Mouse (Mus musculus): ENCODE data around the gene Glul.

Gene Glul

DNA sequence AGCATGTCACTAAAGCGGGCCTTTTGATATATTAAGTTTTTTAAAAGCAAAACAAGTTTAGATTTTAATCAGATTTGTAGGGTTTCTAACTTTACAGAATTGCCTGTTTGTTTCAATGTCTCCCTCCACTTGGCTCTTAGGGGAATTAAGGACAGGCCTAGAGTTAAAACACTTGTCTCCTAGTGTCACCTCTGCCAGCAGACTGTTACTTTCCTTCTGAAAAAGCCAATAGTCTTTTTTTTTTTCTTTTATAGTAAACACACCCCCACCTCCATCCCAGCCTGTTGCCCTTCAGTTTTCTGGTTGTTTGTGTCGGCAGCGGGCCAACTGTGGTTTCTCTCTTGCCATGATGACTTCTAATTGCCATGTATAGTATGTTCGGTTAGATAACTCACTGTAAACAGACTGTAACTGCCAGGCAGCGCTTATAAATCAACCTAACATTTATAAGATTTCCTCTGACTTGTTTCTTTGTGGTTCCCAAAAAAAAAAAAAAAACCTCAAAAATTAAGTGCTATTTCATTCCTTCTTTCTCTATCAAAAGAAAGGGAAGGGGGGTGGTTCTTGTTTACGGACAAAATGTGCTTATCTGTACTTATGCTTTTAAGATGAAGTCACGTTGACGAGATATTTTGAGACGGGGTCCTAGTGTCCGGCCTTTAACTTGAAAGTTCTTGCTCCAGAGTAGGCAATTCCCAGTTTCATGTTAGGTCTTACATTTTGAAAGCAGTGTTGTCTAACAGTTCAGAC lies 9.6 kb downstream of the Glul start:
- in situ Hi-C loops (cut with MboI, MseI): no loop called here

GRCm38 (mm10) chr1:153909963-153910291 lies 10.2 kb downstream of the Glul start:
- in situ Hi-C loops (cut with MboI, MseI): no loop called here

GRCm38 (mm10) chr1:153910423-153910822 lies 10.7 kb downstream of the Glul start:
- in situ Hi-C loops (cut with MboI, MseI): no loop called here

GRCm38 (mm10) chr1:153911276-153911795 lies 11.6 kb downstream of the Glul start:
- in situ Hi-C loops (cut with MboI, MseI): no loop called here

GRCm38 (mm10) chr1:153913869-153914268 lies 14.1 kb downstream of the Glul start:
- in situ Hi-C loops (cut with MboI, MseI): no loop called here

- in situ Hi-C loops (cut with MboI, MseI): no loop called here
These were observed 18.9 kb downstream of the Glul start for GRCm38 (mm10) chr1:153918521-153919206.

DNA sequence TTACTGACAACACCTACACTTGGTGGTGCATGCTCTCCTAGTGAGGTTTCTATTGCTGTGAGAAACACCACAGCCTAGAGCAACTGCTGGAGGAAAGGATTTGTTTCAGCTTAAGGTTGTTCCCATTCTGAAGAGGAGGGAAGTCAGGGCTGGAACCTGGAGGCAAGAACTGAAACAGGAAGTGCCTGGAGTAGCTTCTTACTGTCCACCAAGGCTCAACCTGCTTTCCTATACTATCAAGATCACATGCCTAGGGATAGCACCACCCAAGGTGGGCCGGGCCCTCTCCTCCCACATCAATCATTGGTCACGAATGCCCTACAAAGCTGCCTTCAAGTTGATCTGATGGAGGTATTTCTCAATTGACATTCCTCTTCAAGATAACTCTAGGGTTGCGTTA lies 21.9 kb downstream of the Glul start:
- in situ Hi-C loops (cut with MboI, MseI): no loop called here

DNA sequence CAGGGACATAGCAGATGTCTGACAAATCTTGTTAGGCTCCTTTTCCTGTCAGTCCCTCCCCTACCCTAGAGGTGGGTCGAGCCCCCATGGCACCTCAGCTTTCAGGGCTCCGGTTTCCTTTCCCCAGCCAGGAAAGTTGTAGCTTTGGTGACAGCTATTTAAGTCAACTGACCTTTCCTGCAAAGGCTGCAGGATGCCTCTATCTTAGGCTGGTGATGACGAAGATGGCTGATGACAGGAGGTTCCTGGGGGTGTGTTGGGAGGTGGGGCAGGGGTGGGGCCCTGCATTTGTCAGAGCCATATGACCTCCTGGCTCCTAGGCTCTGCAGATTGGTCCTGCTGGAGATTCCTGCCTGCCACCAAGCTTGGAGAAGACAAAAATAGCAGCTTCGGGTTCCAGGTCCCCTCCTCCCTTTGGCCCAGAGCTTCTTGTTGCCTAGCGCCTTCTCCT lies 22.9 kb downstream of the Glul start:
- in situ Hi-C loops (cut with MboI, MseI): no loop called here

GRCm38 (mm10) chr1:153924395-153925385 lies 24.9 kb downstream of the Glul start:
- in situ Hi-C loops (cut with MboI, MseI): loop anchor here (25.0 kb wide), 1 partner anchor 563 kb away; no protein-coding TSS in a partner anchor

- in situ Hi-C loops (cut with MboI, MseI): loop anchor here (25.0 kb wide), 1 partner anchor 557 kb away; no protein-coding TSS in a partner anchor
These were observed 30.7 kb downstream of the Glul start for GRCm38 (mm10) chr1:153930431-153930830.

- in situ Hi-C loops (cut with MboI, MseI): loop anchor here (25.0 kb wide), 1 partner anchor 554 kb away; no protein-coding TSS in a partner anchor
These were observed 34.0 kb downstream of the Glul start for GRCm38 (mm10) chr1:153933772-153934171.

GRCm38 (mm10) chr1:153935844-153936380 lies 36.2 kb downstream of the Glul start:
- in situ Hi-C loops (cut with MboI, MseI): loop anchor here (25.0 kb wide), 1 partner anchor 551 kb away; no protein-coding TSS in a partner anchor

GRCm38 (mm10) chr1:153937025-153937424 lies 37.3 kb downstream of the Glul start:
- in situ Hi-C loops (cut with MboI, MseI): loop anchor here (25.0 kb wide), 1 partner anchor 550 kb away; no protein-coding TSS in a partner anchor

- in situ Hi-C loops (cut with MboI, MseI): loop anchor here (25.0 kb wide), 1 partner anchor 546 kb away; no protein-coding TSS in a partner anchor
These were observed 41.2 kb downstream of the Glul start for GRCm38 (mm10) chr1:153940986-153941385.

DNA sequence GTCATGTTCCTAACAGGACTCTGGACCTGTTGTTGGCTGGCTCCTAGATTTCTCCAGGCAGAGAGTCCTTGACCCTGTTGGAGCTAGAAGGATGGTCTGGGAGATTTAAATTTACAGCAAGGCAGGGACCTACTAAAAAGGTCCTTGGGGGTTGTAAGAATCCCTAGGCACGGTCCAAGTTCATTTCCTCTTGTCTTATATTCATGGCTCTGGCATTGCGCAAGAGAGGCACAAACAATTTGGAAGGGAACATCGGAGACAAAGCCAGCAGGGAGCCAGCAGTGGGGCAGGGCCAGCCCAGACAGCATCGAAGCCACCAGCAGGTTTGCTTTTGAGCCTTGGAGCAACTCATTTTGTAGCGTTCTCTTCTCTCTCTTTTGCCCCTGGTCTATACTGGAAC lies 45.4 kb downstream of the Glul start:
- in situ Hi-C loops (cut with MboI, MseI): loop anchor here (25.0 kb wide), 1 partner anchor 542 kb away; no protein-coding TSS in a partner anchor

GRCm38 (mm10) chr1:153946971-153947370 lies 47.2 kb downstream of the Glul start:
- in situ Hi-C loops (cut with MboI, MseI): loop anchor here (25.0 kb wide), 1 partner anchor 540 kb away; no protein-coding TSS in a partner anchor

DNA sequence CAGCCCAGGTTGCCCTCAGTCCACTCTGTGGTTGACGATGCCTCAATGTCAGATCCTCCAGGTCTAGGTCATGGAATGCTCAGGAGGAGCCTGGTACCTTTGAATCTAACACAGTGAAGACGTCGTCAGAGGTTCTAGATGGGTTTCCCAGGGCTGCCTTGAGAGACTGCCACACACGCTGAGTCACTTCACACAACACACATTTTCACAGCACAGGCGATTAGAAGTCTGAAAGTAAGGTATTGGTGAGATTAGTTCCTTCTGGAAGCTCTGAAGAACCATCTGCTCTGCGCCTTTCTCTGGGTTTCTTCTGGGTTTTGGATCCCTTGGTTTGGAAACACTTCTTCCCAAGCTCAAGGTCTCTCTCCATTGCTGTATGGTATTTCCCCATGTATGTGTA lies 48.1 kb downstream of the Glul start:
- in situ Hi-C loops (cut with MboI, MseI): loop anchor here (25.0 kb wide), 1 partner anchor 539 kb away; no protein-coding TSS in a partner anchor

DNA sequence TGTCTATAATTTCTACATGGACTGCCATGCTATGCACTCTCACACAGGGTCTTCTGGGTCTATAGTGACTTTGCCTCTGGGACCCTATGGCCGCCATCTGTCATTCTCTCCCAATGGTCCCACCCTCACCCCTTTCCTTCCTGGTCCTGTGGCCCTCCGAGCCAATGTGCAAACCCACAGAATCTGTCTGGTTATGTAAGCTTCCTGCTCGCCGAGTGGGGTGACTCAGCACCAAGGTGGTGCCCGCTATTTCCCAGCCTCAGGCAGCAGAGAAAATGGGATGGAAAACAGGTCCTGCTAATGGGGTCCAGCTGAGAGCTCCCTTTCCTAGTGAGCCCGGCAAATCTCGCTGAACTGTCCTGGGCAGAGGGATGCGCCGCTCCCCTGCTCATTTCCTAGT lies 53.5 kb downstream of the Glul start:
- in situ Hi-C loops (cut with MboI, MseI): no loop called here

- in situ Hi-C loops (cut with MboI, MseI): no loop called here
These were observed 54.1 kb downstream of the Glul start for GRCm38 (mm10) chr1:153953797-153954196.

GRCm38 (mm10) chr1:153957850-153958249 lies 58.1 kb downstream of the Glul start:
- in situ Hi-C loops (cut with MboI, MseI): no loop called here

Measured in T-helper 2 cell (primary cell).